Mouse (Mus musculus): ENCODE data around the gene Tgfb1.
A peak's percentile ranks its signal among the peaks of the same experiment; 100 is the strongest.

Gene Tgfb1

DNA sequence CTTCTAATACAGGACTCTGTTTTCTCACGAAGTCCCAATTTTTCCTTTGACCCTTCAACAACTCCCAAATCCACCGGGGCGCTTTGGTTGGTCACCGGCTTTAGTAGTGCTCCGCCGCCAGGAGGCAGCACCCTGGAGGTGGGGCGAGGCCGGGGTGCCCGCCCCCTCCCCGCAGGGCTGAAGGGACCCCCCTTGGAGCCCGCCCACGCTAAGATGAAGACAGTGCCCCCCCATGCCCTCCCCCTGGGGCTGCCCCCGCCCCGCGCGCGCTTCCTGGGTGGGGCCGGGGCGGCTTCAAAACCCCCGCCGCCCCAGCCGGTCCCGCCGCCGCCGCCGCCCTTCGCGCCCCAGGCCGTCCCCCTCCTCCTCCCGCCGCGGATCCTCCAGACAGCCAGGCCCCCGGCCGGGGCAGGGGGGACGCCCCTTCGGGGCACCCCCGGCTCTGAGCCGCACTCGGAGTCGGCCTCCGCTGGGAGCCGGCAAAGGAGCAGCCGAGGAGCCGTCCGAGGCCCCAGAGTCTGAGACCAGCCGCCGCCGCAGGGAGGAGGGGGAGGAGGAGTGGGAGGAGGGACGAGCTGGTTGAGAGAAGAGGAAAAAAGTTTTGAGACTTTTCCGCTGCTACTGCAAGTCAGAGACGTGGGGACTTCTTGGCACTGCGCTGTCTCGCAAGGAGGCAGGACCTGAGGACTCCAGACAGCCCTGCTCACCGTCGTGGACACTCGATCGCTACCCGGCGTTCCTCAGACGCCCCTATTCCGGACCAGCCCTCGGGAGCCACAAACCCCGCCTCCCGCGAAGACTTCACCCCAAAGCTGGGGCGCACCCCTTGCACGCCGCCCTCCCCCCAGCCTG lies at the start of gene Tgfb1:
TSS of gene Tgfb1 (plus strand) at position 323 of the 852 bp plus-strand sequence.
- DNase-seq (ENCODE audit: inconsistent age in 2 of 2, low spot score in 1 of 2): peak; percentile 82 to 94

DNA sequence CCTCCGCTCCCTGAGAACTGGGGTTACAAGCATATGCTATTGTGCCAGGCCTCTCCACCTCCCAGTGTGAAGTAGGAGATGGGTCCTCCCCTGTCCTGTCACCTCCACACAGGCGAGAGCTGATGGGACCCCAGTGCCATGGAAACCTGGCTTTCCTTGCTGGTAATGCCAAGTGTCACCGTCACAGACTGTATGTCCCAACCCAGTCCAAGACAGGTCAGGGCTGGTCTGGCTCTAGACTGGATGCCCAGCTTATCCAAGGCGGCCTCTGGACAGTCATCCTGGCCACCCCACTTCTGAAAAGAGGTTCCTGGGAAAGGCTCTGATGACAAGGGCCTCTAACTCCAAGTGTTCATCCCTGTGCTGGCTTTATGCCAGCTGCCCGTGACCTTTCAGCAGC lies 49.7 kb upstream of the Tgfb1 start:
- DNase-seq (ENCODE audit: inconsistent age in 2 of 2, low spot score in 1 of 2): no peak

DNA sequence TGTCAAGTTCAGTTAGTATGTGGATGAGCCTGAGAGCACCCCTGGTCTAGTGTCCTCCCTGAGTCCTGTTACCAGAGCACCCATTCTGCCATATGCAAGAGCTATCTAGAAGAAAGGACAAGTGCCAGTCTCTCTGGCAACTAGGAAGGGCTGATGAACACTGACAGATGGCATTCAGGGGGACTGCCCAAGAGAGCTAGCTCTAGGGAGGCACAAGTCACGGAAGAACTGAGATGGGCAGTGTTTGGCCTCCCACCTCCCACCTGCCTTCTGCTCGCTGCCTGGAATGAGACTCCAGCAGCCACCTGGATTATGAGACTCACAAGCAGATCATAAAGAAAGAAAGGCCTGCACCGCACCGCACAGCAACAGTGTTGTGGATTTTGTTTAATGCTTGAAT lies 47.0 kb upstream of the Tgfb1 start:
- DNase-seq (ENCODE audit: inconsistent age in 2 of 2, low spot score in 1 of 2): no peak

DNA sequence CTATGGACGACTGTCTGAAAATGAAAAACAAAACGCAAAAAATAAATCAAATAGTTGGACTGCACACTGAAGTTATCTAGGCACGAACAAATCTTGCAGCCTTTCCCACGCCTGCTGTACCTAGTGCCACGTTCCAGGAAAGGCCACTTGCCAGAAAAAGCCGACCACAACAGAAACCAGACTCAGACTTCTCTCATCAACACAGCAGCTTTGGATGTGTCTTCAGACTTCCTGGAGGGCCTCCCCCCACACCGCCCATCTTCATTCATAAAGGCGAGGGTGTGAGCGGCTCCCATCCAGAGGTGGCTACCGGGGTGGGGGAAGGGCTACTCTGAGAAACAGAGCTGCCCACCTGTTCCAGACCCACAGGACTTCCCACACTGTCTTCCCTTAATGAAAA lies 42.7 kb upstream of the Tgfb1 start:
- no peak for DNase-seq (ENCODE audit: inconsistent age in 2 of 2, low spot score in 1 of 2)

DNA sequence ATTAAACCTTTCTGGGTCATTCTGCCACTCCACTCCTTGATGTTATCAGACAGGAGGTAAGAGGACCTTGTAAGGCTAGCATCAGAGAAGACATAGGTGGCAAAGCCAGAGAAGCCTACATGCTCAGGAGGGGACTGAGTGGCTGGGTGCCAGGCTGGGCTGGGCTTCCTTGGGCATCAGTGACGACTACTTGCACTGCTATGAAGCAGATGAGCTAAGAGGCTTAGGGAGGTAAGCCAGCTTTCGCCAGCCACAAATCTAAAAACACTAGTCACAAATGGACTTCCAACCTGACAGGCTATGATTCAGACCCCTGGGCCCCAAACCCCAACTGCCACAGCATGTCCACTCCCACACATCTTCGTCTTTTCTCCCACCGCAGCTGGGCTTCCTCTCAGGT lies 42.2 kb upstream of the Tgfb1 start:
- DNase-seq (ENCODE audit: inconsistent age in 2 of 2, low spot score in 1 of 2): no peak

DNA sequence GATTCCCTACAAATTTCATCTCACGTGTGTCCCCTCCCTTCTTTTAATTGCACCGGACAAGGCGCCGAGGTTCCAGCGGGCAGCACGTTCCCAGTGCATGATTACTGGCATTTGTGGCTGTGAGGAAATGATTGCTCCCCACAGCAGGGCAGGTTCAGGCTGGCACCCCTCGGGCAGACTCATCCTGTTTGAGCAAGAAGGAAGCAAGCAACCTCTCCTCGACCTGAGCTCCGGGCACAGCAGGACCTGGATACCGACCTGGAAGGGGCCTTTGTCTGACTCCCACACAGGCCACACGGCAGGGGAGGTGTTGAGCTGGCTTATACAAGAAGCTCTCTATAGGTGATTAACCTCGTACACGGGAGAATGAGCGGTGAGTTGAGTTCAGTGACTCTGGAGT lies 41.7 kb upstream of the Tgfb1 start:
- no peak for DNase-seq (ENCODE audit: inconsistent age in 2 of 2, low spot score in 1 of 2)

DNA sequence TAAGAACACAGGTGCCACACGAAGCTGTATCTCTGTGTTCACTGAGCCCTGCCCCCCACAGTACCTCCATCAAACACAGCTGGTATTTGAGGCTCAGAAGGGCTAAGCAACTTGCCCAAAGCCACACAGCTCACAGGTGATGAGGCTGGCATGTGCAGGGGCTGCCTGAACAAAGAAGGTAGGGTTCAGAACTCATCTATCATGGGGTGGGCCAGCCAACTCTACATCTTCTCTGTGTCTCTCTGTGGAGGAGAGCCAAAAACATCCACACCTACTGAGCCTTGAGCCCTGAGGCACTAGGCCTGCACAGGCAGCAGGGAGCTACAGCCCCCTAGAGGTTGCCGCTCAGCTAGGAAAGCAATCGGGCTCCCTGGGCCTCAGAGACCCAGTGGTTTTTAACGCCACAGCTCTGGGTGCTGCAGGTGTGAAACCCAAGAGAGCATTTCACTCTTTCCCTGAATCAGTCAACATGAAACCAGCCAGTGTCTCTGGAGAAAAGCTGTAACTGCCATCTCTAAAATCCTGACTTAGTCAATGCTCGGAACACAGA lies 39.2 kb upstream of the Tgfb1 start:
- DNase-seq (ENCODE audit: inconsistent age in 2 of 2, low spot score in 1 of 2): no peak

DNA sequence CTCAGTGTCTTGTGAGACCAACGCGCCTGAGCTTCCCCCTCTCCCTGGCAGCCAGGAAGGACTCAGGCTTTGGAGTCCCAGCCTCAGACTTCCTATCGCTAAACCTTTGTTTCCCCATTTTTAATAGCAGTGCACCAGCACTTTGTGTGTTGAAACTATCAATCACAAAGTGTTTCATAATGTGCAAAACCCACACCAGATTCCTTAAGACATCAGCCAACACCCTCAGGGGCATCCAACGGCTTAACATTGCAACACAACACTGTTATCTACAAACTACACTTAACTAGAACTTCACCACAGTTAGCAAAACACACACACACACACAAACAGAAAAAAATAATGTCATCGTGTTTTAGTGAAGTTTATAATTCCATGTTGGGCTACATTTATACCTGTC lies 37.0 kb upstream of the Tgfb1 start:
- DNase-seq (ENCODE audit: inconsistent age in 2 of 2, low spot score in 1 of 2): no peak

DNA sequence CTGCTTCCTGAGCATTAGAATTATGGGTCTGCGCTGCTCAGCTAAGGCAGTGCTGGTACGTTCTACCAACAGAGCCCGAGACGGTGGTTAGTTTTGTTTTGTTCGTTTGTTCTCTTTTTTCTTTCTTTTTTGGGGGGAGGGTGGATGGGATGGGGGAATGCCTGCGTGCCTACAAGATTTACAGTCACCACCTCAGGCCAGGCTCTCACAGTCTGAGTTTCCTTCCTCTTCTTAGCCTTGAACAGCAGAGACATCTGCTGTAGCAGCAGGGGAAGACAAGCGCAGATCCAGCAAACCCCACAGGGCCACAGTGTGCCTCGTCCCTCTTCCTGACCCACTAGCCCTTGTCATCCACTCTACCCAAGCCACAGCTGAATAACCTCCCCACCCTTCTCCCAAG lies 35.5 kb upstream of the Tgfb1 start:
- DNase-seq (ENCODE audit: inconsistent age in 2 of 2, low spot score in 1 of 2): no peak

DNA sequence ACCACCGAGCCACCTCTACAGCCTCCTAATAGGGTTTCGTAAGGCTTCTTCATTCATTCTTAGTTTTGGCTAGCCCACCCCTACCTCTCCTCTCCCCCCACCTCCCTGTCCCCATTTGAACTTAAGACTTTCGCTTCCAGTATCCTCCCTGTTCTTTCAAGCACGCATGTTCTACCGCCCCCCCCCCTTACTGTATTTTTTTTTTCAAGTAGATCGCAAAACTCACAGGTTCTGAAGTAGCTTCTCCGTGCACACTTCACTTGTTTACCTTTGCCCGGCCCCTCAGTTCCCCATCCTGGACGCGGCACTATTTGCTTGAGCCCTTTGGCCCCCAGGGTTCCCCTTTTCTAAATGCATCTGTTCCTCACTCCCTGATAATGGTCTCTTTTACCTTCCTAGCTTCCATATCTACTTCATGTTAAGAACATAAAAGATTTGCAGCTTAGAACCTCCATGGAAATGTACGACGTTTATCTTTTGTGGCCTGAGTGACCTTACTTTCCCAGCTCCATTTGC lies 34.5 kb upstream of the Tgfb1 start:
- DNase-seq (ENCODE audit: inconsistent age in 2 of 2, low spot score in 1 of 2): no peak

DNA sequence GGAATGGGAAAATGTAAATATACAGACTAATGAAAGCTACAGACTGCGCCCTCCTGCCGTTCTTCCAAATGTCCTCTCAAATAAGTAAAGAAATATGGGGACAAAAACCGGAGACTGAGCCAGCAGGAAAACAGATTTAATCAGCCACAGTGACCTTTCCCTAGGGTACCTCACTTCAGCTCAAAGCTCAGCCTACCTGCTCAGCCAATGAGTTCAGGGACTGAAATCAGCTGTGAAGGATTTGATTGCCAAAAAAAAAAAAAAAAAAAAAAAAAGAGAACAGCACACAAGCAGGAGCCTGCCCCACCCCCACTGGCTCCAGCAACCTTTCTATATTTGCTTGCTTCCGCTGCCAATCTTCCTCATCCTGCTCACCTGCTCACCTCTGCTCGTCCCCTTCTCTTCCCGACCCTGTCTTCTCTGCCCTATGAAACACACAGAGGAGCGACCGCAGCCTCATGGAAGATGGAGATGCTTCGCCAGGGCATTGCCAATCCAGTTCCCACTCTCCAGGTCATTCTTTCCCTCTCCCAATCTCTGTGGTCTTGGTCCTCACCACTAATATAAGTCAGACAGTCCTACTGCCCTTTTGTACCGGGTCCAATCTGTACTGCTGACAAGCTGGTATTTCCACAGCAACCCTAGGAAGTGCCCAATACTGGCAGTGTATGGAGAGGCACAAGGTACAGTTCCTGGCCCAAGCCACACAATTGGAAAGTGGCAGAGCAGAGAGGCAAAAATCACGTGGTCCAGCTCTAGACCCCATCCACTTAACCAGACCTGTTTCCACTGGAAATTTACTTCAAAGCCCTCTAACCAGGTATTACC lies 31.0 kb upstream of the Tgfb1 start:
- peak in 1 of 2 experiments; percentile 45 for DNase-seq (ENCODE audit: inconsistent age in 2 of 2, low spot score in 1 of 2)

DNA sequence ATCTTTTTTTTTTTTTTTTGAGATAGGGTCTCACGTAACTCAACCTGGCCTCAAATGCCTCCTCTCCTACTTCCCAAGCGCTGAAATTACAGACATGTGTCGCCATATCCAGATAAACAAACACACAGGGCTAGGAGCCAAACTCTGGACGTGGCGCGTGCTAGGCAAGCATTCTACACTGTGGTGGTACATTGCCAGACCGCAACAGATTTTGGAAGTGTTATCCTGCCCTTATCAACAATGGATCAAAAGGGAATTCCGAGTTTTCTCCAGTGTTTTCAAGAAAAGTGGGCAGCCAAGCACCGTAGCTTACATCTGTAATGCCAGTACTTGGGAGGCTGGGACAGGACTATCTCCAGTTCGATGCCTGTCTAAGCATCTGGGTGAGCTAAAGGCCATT lies 29.0 kb upstream of the Tgfb1 start:
- peak in 1 of 2 experiments; percentile 63 for DNase-seq (ENCODE audit: inconsistent age in 2 of 2, low spot score in 1 of 2)

DNA sequence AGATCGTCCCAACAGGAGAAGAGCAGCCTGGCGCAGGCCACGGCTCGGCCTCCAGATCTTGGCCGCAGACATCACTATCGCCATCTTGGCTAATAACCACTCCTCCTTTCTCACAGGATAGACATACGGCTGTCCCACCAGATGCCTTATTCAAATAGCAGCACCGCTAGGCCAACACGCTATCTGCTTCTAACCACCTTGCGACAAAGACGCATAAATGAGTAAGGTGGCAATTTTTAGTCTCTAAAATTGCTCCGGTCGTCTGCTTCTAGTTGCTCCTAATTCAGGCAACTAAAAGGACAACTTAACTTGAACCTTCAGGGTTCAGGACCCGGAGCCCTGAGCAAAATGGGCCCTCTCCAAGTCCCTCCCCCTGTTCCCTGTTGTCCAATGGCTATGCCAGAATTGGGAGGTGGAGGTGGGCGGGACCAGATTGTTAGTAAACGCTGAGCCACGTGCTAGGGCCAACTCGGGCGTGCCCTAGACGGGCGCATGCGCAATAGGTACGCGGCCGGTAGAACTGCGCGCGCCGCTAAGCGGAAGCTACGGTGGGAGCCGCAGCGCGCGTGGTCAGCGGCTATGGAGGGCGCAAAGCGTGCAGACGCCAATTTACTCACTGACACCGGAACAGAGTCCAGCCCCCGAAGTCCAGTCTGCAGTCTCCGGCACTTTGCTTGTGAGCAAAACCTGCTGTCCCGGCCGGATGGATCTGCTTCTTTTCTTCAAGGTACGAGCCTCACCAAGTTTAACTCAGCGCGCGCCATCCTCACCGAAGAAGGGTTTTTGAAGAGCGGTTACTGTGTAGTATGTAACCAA lies 27.9 kb upstream of the Tgfb1 start, which contains the start of the genes Bckdha and Exosc5:
TSS of gene Bckdha (minus strand) at position 325 of the 816 bp plus-strand sequence.
TSS of gene Exosc5 (plus strand) at position 508 of the 816 bp plus-strand sequence.
- DNase-seq (ENCODE audit: inconsistent age in 2 of 2, low spot score in 1 of 2): peak; percentile 99 to 100

DNA sequence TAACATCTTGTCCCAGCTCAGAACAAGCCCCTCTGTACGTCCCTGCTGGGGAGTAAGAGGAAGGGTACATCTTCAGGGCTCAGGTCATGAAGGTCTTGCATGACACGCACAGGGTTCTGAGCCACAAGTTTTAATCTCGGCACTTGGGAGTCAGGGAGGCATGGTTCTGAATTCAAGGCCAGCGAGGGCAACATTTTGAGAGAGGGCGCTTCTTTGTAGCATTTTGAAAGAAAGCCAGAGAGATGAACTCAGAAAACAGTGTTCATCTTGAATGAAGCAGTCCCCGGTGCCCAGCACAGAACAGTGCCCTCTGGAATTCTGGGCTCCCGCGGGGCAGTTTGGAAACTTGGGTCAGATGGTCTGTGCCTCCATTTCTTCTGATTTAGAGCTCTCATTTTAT lies 20.4 kb upstream of the Tgfb1 start:
- no peak for DNase-seq (ENCODE audit: inconsistent age in 2 of 2, low spot score in 1 of 2)

DNA sequence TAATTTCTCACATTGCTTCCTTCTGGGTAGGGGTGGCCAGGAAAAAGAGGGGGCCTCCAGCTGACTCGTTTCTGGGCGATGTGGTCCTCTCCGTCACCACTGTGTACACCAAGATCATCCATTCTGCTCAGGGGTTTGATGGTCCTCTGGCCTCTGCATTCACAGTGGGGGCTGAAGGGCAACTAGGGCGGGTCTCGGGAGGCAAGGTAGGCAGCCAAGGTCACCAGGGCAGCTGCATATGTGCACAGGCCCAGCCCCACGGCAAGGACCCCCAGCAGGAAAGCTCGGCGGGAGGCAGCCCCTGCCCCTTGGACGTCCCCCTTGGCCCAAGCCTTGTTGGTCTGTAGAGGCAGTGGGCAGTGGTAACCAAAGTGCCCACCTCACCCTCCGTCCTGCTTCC lies 17.6 kb upstream of the Tgfb1 start:
- DNase-seq (ENCODE audit: inconsistent age in 2 of 2, low spot score in 1 of 2): no peak

DNA sequence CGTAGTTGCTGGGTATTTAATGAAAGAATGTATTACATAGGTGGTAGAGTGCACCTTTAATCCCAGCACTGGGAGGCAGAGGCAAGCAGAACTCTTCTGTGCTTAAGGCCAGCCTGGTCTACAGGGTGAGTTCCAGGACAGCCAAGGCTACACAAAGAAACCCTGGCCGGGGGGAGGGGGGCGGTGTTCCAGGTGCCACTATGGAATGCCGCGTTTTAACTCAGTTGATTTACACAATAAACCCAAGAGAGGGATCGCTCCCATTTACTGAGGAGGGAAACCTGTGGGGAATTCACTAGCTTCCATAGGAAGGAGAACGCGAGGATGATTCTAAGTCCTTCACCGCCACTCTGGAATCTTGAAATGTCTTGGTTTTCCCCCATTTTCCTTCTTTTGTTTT lies 17.2 kb upstream of the Tgfb1 start:
- no peak for DNase-seq (ENCODE audit: inconsistent age in 2 of 2, low spot score in 1 of 2)

DNA sequence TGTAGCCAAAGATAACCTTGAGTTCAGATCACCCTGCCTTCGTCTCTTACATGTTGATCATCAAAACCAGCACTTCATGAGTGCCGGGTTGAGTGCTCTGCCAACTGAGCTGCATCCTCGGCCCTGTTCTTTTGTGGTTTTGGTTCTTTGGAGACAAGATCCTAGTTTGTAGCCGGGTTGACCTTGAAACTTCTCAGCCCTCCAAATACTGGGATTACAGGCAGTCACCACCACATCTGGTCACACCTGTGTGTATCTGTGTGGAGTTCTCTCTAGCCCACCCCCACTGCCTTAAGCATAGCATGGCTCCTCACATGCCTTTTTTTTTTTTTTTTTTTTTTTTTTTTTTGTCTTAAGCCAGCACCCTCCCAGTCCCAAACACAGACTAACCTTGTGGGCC lies 16.7 kb upstream of the Tgfb1 start:
- no peak for DNase-seq (ENCODE audit: inconsistent age in 2 of 2, low spot score in 1 of 2)

DNA sequence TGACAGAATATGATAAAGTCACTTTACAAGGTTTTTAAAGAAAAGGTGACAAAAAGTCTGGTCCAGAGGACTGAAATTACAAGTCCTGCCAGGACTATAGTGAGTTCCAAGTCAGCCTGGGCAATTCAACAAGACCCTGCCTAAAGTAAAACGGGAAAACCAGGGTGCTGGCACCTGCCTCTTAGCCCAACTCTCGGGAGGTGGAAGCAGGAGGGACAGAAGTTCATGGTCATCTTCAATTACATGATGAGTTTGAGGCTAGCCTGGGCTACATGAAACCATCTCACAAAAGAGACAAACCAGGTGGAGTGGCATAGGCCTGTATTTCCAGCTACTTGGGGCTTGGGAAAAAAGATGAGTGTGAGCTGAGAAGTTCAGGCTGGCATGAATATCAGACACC lies 15.1 kb upstream of the Tgfb1 start:
- DNase-seq (ENCODE audit: inconsistent age in 2 of 2, low spot score in 1 of 2): no peak

DNA sequence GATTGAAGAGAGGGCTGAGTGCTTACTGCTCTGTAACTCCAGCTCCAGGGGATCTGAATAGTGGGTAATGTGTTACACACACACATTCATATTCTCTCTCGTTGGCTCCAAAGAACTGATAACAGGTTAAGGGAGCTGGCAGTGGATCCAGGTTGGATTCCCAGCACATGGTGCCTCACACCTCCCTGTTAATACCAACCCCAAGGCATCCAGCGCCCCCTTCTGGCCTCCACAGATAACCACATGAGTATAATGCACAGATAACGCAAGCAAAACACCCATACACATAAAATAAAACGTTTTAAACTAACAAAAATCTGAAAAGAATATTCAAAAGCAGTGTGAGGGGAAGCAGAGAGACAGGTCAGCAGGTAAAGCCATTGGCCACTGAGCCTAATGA lies 14.4 kb upstream of the Tgfb1 start:
- no peak for DNase-seq (ENCODE audit: inconsistent age in 2 of 2, low spot score in 1 of 2)

DNA sequence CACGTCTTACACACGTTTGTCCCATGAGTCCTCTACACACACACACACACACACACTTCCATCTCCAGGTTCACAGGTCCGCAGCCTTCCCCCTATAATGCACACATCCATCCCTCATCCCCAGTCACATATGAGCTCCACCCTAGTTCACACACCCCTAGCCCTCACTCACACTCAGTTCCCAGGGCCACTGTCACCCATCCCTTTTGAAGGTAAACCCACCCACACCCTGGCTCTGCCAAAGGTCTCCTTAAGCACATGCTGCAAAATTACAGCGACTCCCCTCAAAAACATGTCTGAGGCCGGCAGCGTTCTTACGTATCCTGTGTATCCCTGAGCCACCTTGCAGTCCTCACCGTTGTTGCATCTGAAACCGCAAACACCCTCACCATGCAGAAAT lies 12.5 kb upstream of the Tgfb1 start:
- no peak for DNase-seq (ENCODE audit: inconsistent age in 2 of 2, low spot score in 1 of 2)

All from adrenal gland, adult (tissue).